Mouse (Mus musculus): ENCODE measurements around the gene Gm45717.
A peak's percentile ranks its signal among the peaks of the same experiment; 100 is the strongest.

- 0 out of 2 replicates have a peak, but pooled peaks have one; percentile 28 for TF ChIP-seq CTCF (IDR thresholded peaks at IDR 0.05; ENCODE audit: low read depth)
- no peak for TF ChIP-seq EP300 (IDR thresholded peaks at IDR 0.05; ENCODE audit: low read depth)
Observed at GRCm38 (mm10) chr7:140959181-140959901, 3.6 kb upstream of the Gm45717 start.

Measured in liver, embryonic 14.5 days (tissue).